Mouse (Mus musculus) left cerebral cortex, postnatal 36 days (tissue): Measurements from ENCODE around the gene Oxtr. TPM values are rescaled to one million over a fixed set of nuclear protein-coding genes. Genes with fewer than 3 reads are reported as not detected.

Experiments
- DNase-seq, 2 experiments: peaks; one replicate each; pipeline ENCODE4 v3.0.0; 2021 to 2022; ENCODE audit warnings: low spot score in 2 of 2, mixed read lengths in 1 of 2
- intact Hi-C: fragments of 180-260 bp; cut with DNase I; formaldehyde crosslinking; loops from one replicate; pipeline ENCODE4 v1.15.1; 2025
- total RNA-seq, 2 experiments: library from RNA; stranded (reverse); gene quantifications; 2 replicates each; pipeline ENCODE4 v1.2.3; 2021

Oxtr gene
- total RNA-seq: 1 to 10 TPM; 5.2 to 8.0 TPM

- intact Hi-C loops: loop anchor here (5.0 kb wide), 2 partner anchors 207 to 283 kb away; partner anchors contain the start of gene Rad18
- no peak for DNase-seq
These were observed at the start of gene Oxtr for GRCm38 (mm10) chr6:112489910-112490559. Oxtr (minus strand) TSS chr6:112489943.

DNA sequence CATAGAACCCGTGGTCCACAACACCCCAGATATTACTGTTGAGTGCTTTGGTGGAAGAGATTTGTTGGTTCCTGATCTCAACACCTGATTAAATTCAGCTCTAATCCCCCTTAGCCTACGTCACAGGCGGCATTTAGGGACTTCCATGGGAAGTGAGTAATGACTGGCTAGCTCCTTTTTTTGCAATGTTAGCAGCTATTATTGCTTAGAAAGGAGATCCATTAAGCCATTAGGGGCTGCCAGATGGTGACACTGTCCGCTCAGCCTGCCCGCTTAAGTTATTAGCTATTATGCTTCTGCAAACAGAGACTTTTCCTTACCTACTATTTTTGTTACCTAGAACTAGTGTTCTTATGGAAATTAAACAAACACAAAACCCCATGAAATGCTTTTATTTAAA, 35.7 kb upstream of the Oxtr start:
- intact Hi-C loops: no loop called here
- no peak for DNase-seq

DNA sequence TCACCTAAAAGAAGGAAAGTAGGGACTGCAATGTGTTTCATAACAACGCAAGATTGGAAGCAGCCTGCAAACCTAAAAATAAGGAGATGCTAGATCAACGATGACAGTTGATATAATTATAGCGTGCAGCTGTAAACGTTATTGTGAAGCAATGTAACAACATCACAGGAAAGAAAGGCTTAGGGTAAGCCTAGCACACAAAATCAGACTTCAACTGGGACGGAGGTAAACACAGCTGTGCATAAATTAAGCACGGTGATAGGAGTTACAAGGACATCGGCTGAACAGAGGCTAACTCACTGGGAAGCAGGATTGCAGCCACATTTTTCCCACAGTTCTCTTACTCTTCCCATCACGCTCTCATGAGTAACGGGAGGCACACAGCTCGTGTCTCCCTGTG, 34.7 kb upstream of the Oxtr start:
- DNase-seq: no peak
- intact Hi-C loops: no loop called here

DNA sequence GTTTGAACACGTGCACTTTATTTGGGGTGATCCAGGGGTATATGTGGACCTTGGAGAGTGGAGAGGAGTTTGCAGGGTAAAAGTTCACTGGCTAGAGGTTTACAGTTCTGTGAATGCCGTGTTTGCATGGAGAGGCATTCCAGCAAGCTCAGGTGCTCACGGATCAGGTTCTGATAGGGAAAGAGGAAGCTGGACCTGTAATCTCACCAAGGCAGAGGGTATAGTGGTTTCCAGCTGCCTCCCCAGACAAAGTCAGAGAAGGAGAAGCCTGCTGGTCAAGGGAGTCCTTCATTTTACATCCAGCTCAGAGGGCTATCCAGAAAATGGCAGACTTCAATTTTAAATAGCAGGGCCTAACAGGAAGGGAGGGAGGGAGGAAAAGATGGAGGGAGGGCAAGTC, 28.2 kb upstream of the Oxtr start:
- DNase-seq: no peak
- intact Hi-C loops: no loop called here

GRCm38 (mm10) chr6:112517572-112517971, 27.8 kb upstream of the Oxtr start:
- DNase-seq: no peak

GRCm38 (mm10) chr6:112516496-112516895, 26.8 kb upstream of the Oxtr start:
- intact Hi-C loops: no loop called here
- DNase-seq: no peak

More at GRCm38 (mm10) chr6:112517572-112517971, 27.8 kb upstream of the Oxtr start:
- intact Hi-C loops: no loop called here

DNA sequence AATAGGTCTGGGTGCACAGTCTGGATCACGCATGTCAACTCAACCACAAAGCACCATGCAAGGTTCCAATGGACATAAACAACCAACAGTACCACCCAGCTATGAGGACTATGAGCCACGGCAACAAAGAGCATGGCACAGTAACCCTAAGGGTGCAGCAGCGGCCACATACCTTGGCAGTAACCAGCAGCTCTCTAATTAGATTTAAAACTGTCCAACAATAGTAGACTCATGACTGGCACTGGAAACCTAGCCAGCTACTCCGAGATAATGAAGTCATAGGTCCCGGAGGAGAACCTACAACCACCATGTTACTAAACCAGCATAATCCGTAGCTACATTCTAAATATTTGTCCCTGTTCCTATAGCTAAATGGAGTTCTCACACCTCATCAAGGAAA, 24.8 kb upstream of the Oxtr start:
- DNase-seq: no peak
- intact Hi-C loops: no loop called here

DNA sequence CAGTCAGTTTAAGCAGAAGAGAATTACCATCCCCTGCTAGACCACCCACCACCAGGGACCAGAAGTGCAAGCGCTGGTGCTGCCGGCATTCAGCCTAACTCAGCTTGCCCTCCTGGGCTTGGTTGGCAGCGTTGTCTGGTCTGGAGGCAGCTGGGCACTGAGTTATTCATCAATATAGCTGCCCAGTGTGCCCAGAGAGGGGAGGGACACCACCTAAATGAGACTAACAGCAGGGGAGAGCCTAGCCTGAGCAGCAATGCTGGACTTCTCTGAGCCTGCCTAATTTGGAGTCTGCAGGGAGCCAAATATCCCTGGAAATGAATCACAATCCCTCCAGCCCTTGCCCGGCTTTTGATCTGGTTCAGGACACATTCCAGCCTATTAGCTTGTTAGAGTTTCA, 20.6 kb upstream of the Oxtr start:
- no peak for DNase-seq
- intact Hi-C loops: no loop called here

DNA sequence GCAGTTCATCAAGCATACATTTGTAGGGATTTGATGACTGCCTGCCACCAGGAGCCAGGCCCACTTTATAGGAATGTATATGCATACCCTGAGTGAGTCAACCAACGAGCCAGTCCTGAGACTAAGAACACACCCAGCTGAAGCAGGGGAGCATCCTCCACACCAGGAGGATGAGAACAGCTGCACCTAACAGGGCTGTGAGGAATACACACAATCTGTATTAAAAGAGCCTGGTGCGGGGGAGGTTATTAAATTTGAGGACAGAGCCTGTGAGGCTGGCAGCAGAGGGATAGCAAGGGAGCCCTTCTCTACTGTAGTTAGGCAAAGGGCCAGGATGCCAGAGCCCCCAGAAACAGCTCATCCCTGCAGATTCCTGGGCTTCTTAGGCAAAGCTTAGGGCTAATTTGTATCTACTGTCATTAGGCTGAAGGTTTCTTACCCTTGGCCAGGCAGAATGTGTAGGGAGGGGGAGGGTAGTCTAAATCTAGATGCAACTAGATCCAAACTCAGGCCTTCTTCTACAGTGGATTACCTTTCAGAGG, 19.9 kb upstream of the Oxtr start:
- intact Hi-C loops: no loop called here
- no peak for DNase-seq

GRCm38 (mm10) chr6:112507617-112508016, 17.9 kb upstream of the Oxtr start:
- DNase-seq: no peak
- intact Hi-C loops: no loop called here

- intact Hi-C loops: no loop called here
- no peak for DNase-seq
These were observed 11.4 kb upstream of the Oxtr start for GRCm38 (mm10) chr6:112501156-112501555.

DNA sequence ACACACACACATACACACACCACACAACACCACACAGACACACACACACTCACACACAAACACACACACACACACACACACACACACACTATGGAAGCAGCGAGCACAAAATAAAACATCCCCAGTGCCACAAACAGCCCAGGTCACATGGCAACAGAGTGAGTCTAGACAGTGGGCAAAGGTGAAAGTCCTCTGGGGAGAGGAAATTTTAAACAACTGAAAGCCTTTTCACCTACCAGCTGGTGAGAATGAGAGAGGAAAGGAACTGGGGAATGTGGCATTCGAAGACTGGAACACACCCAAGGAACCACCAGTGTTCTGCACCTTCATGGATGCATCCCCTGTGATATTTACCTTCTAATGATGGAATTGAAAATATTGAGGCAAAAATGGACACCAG, 9.7 kb upstream of the Oxtr start:
- intact Hi-C loops: no loop called here
- no peak for DNase-seq

- no peak for DNase-seq
- intact Hi-C loops: no loop called here
These were observed 9.0 kb upstream of the Oxtr start for GRCm38 (mm10) chr6:112498716-112499115.

GRCm38 (mm10) chr6:112497456-112497855, 7.7 kb upstream of the Oxtr start:
- intact Hi-C loops: no loop called here
- DNase-seq: no peak

- intact Hi-C loops: no loop called here
These were observed 6.7 kb upstream of the Oxtr start for GRCm38 (mm10) chr6:112496291-112497060.

GRCm38 (mm10) chr6:112495219-112495618, 5.5 kb upstream of the Oxtr start:
- intact Hi-C loops: no loop called here

More at GRCm38 (mm10) chr6:112496291-112497060, 6.7 kb upstream of the Oxtr start:
- no peak for DNase-seq

DNA sequence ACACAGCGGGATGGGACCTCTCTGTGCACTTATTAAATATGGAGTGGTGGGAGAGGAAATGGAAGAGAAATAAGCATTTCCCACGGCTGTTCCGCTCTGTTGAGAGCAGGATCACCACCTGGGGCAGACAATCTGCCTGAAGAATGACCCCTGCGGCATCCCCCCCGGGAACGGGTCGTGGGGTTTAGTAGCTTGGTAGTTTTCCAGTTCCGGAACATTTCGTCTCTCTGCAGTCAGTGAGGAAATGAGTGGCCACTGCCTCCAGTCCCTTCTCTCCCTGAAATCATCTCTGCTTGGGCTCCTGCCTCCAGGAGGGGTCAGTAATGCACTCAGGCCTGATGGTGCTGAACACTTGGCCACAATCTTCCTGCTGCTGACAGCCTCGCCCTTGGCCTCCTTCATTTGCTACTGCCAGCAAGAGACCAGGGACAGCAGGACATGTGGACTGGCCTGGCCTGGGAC, 4.9 kb upstream of the Oxtr start:
- intact Hi-C loops: loop anchor here (5.0 kb wide), 1 partner anchor 203 kb away; the partner anchor contains the start of gene Rad18
- DNase-seq: no peak

More at GRCm38 (mm10) chr6:112495219-112495618, 5.5 kb upstream of the Oxtr start:
- no peak for DNase-seq

DNA sequence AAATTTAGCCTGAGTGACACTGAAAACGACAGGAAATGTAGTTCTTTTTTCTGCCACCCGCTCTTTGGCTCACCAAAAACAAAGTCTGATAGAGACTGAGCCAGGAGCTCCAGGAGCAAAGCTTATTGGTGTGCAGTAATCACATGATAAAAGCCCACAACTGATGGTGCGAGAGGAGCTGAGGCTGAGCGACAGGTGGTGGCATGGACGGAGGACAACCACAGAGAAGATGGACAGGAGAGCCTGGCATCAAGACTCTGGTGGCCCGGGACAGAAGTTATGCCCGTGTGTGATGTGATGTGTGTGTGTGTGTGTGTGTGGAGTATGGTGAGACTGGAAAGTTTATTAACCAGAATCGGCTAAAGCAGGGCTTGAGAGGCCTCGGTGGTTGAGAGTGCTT, 3.6 kb upstream of the Oxtr start:
- DNase-seq: no peak
- intact Hi-C loops: loop anchor here (5.0 kb wide), 1 partner anchor 204 kb away; the partner anchor contains the start of gene Rad18

DNA sequence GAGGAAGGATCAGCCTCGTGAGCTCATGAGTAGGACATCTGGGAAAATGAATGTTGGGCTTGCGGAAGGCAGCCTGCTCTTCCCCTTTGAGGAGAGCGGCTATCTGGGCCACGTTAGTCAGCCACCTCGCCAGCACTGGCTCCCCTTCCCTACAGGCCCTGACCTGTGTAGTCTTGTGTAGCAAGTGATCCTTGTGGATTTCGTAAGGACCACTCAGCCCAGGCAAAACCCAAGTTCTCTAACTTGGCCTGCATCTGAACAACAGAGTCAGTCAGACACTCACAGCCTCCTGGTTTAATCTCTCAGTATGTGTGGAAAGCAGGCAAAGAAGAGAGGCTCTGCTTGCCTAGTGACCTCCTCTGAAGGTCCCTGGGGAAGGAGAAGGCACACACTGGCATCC, 2.9 kb upstream of the Oxtr start:
- intact Hi-C loops: loop anchor here (5.0 kb wide), 1 partner anchor 205 kb away; the partner anchor contains the start of gene Rad18
- DNase-seq: no peak

GRCm38 (mm10) chr6:112491521-112491920, 1.8 kb upstream of the Oxtr start:
- no peak for DNase-seq
- intact Hi-C loops: loop anchor here (5.0 kb wide), 1 partner anchor 206 kb away; the partner anchor contains the start of gene Rad18
